Mouse (Mus musculus): ENCODE measurements around the gene Mrpl1.

DNA sequence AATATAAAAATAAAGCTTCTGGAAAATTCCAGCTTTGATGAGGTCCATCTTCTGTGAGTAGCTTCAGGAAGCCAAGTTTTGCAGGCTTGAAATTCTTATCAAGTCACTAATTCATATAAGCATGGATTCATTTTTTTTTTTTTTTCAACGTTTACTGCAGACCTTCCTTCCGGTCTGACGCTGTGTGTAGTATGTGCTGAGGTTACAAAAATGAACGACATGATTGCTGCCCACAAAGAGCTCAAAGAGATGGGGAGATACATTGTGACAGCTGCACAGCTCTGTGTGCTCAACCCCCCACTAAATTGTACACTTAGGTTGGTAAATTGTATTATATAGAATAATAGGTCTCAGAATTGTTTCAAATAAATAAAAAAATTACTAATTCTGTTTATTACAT, 750 bp upstream of the Mrpl1 start:
- no peak for TF ChIP-seq CTCF (IDR thresholded peaks at IDR 0.05; ENCODE audit: borderline replicate concordance, insufficient read depth, low read depth, low read length)
- no peak for TF ChIP-seq POLR2A (IDR thresholded peaks at IDR 0.05; ENCODE audit: borderline replicate concordance, insufficient read depth, low read length)
